Mouse (Mus musculus): ENCODE data around the gene Ruvbl2.
A peak's percentile ranks its signal among the peaks of the same experiment; 100 is the strongest.

Ruvbl2 gene

DNA sequence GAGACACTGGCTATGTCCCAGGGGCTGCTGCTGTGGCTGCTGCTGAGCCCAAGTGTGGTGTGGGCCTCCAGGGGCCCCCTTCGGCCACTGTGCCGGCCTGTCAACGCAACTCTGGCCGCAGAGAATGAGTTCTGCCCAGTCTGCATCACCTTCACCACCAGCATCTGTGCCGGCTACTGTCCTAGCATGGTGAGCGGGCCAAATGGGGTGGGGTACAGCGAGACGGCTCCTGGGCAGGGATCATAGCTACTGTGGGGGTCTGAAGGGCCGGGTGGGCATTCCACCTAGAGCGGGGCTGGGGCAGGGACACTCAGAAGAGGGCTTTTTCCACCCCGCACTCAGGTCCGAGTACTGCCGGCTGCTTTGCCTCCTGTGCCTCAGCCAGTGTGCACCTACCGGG lies 16.7 kb downstream of the Ruvbl2 start:
- no peak for DNase-seq

DNA sequence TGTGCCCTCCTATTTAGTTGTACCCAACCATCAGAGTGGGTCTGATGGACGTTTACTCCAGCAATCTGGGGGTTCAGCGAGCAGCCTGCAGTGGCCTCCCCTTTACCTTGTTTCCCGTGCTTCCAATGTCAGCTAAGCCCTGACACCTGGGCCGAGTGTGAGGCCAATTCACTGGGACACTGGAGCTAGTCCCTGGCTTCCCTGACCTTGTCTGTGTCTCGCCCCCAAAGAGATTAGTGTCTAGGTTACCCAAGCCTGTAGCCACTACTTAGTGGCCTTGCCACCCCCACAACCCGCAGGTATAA lies 17.3 kb downstream of the Ruvbl2 start, which contains the start of gene Lhb:
Gene Lhb (plus strand): TSS at position 206 of the 305 bp plus-strand sequence.
- DNase-seq, result no peak

DNA sequence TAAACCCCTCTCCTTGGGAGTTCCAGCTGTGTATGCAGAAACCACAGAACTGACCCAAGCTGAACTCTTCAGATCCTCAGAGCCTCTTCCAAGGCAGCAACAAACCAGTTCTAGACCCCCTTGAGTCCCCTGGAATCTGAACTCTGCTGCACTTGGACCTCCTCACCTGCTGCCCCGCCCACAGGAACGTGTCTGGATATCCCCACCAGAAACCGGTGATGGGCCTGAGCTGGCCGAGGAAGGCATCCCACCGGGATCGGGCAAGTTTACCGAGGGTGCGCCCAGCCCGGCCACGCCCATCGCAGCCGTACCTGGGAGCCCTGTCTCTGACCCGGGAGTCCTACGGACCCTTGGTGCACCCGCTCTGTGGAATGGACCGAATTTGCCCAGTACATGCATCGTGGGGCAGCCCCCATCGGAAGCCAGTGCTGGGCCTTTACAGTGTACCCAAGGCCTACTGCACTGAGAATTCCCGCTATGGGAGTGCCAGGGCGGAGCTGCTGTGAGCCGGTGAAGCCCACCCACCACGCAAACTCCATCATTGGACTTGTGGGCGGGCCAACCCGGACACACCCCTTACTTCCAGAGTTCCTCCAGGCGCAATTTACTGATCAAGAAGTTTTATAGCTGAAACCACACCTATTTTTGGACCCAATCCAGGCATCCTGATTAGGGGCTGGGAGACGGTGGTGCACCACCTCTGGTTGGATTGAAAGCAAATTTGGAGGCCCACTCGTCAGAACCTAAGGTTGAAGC lies 17.9 kb downstream of the Ruvbl2 start:
- DNase-seq, result no peak

GRCm38 (mm10) chr7:45417962-45418492 lies 19.9 kb downstream of the Ruvbl2 start:
- DNase-seq, result no peak

DNA sequence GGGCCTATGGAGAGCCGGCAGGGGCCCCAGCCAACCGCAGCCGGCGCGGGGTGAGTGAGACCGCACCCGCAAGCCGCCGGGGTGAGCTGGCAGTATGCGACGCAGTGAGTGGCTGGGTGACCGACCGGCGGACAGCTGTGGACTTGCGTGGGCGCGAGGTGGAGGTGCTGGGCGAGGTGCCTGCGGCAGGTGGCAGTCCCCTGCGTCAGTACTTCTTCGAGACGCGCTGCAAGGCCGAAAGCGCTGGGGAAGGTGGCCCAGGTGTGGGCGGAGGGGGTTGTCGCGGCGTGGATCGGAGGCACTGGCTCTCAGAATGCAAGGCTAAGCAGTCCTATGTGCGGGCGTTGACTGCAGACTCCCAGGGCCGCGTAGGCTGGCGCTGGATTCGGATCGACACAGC lies 22.3 kb downstream of the Ruvbl2 start:
- DNase-seq, result no peak

GRCm38 (mm10) chr7:45414740-45415224 lies 23.1 kb downstream of the Ruvbl2 start:
- DNase-seq, result no peak

- no peak for DNase-seq
Measured at GRCm38 (mm10) chr7:45413864-45414739, 23.8 kb downstream of the Ruvbl2 start.

DNA sequence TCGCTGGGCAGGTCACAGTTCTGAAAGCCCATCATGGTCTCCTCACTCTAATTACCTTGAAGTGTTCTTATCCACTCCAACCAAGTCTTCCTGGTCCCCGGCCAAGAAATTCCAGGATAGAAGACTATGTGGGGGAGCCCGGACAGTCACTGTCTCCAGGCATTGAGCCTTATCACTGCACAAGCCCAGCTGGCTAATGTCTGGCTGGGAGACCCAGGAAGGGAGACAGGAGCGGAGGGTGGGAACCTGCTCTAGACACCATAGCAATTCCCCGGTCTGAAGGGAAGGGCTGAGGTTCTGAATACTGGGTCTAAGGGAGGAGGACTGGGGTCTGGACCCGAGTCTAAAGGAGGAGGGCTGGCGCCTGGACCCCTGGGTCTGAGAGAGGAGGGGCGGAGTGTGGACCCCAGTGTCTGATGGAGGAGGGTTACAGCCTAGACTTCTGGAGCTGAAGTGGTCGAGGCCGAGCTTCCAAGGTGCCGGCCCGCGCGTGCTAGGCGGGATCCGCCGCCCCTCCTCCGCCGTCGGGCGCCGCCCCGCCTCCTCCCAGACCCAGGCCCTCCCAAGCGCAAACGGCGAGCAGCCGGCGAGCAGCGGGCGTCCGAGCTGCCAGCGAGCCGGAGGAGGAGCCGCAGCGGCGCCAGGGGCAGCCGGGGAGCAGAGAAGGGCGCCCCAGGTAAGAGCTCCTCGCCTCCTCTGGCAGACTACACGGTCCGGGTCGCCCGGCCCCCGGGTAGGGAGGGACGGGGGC lies 24.6 kb downstream of the Ruvbl2 start, which contains the start of gene Ntf5:
Gene Ntf5 (plus strand): TSS at position 583 of the 751 bp plus-strand sequence.
- DNase-seq, result peak; percentile 47

DNA sequence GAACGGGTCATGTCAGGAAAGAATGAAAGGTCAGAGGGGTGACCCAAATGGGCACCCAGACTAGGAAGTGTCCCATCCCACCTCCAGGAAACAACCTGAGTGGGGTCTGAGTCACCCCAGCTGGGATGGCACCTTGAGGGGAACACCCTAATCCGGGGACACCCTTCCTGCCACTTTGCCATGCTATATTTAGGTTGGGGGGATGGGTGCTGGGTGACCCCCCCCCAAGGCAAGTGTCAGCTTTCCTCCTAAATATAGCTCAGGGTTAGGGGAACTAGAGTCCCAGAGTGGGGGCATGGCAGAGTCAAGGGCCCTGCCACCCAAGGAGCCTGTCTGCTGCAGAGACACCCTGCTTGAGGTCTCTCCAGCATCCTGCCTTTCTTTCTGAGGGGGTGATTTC lies 25.5 kb downstream of the Ruvbl2 start:
- no peak for DNase-seq

GRCm38 (mm10) chr7:45409497-45410163 lies 28.3 kb downstream of the Ruvbl2 start:
- DNase-seq, result no peak

DNA sequence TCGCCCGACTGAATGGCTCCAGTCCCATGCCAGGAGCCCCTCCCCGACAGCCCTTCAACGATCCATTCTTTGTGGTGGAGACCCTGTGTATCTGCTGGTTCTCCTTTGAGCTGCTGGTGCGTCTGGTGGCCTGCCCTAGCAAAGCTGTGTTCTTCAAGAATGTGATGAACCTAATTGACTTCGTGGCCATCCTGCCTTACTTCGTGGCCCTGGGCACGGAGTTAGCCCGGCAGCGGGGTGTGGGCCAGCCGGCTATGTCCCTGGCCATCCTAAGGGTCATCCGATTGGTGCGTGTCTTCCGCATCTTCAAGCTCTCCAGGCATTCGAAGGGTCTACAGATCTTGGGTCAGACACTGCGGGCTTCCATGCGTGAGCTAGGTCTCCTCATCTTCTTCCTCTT lies 28.9 kb downstream of the Ruvbl2 start:
- no peak for DNase-seq

DNA sequence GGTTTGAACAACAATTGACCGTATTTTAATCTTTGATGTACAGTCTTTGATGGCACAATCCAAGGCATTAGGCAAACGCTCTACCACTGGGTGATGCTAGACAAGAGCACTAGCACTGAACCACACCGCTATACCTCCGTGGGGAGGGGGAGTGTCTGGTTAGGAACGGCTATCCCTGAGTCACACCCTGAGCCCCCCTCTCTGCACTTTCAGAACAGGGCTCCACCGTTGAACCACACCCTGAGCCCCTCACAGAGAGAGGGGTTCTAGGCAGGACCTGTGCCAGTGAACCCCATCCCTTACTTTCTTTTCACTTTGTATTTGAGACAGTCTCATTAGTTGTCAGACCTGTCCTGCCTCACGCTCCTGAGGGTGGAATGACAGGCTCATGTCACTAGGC lies 29.5 kb downstream of the Ruvbl2 start:
- no peak for DNase-seq

- no peak for DNase-seq
Measured at GRCm38 (mm10) chr7:45407836-45408235, 30.1 kb downstream of the Ruvbl2 start.

DNA sequence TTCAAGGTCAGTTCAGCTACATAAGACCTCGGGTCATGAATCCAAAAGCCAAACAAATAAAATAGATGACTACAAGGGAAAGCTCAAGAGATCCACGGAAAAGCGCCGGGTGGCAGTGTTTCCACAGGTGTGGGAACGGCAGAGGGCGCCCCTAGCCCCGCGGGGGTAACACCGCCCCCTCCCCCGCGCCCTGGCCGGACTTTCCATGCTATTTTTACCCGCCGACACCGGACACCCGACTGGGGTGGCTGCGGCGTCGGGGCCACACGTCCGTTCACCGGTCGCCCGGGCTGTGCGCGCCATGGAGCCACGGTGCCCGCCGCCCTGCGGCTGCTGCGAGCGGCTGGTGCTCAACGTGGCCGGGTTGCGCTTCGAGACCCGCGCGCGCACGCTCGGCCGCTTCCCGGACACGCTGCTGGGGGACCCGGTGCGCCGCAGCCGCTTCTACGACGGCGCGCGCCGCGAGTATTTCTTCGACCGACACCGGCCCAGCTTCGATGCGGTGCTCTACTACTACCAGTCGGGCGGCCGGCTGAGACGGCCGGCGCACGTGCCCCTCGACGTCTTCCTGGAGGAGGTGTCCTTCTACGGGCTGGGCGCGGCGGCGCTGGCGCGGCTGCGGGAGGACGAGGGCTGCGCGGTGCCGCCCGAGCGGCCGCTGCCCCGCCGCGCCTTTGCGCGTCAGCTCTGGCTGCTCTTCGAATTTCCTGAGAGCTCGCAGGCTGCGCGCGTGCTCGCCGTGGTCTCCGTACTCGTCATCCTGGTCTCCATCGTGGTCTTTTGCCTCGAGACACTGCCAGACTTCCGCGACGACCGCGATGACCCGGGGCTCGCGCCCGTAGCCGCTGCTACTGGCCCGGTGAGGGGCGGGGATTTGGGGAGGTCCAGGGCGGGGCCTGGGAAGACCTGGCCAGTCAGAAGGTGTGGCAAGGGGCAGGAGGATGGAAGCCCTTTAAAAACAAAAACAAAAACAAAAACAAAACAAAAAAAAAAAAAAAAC lies 31.4 kb downstream of the Ruvbl2 start:
- DNase-seq, result no peak

DNA sequence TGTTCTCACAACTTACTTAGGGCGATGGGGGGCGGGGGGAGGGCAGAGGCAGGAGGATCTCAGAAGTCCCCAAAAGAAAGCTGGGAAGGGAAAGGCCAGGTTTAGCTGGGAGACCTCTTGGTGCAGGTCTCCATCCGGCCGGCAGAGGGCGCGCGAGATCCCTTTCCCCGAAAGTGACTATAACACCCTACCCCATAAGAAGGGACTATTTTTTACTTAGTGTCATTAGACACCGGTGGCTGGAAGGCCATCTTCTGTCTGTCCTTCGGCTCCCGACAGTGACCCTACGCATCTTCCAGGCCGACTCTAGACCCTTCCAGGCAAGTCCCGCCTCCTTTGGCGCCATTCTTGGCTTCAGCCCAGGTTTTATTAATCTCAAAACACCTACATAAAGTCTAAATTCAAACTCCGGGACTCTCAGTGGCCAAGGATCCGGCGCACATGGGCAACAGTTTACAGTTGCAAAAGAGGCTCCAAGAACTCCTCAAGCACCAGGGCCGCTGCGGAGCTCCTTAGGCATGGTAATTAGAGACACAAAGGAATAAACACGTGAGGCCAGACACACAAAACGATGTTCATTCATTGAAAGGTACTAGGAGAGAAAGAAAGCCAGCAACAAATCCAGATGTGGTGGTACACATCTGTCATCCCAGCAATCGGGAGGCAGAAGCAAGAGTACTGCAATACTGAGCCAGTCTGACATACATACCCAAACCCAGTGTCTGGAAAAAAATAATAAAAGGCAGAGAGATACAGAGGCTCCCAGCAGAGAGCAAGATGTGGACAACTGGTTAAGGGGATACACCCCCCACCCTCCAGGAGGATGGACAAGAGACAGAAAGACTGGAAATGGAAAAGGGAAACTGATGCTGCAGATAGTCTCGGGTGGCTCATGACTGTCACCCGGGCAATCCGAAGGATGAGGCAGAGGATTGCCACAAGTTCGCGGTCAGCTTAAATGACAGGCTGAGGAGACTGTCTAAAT lies 32.5 kb downstream of the Ruvbl2 start, which contains the start of gene Kcna7:
Gene Kcna7 (plus strand): TSS at position 563 of the 985 bp plus-strand sequence.
- DNase-seq, result peak; percentile 82

GRCm38 (mm10) chr7:45403532-45404261 lies 34.2 kb downstream of the Ruvbl2 start:
- DNase-seq, result peak; percentile 71

DNA sequence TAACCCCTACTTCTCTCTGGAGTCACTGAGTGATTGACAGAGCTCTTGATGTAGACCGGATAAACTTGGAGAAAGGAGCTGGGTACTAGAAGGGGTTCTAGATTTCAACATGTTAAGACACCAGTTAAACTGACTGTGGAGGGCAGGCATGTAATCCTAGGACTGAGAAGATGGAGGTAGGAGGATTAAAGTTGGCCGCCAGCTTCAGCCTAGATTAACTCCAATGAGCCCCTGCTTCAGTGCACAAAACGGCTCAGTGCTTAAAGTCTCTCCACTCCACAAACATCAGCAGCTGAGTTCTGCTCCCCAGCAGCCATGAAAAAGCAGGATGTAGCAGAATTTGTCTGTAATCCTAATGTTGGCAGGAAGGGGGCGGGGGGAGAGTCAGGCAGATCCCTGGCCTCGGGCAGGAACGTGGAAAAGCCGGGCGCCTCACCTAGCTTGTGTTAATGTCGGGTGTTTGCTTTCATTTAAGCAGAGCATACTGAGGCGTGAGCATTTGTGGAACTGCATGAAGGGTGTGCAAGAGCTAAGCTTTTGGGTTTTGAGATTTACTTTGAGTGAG lies 36.3 kb downstream of the Ruvbl2 start:
- no peak for DNase-seq

GRCm38 (mm10) chr7:45396787-45397186 lies 41.1 kb downstream of the Ruvbl2 start:
- no peak for DNase-seq
